Mouse (Mus musculus) frontal cortex, postnatal 14 days (tissue): ENCODE data around the gene Ocln.
"Not testable (repeated sequence)": the region's sequence is repeated elsewhere in the genome, so short reads cannot be mapped to it uniquely, and the experiment has no call there.

Source experiments
- DNase-seq, 2 experiments: peaks; one replicate each; pipeline ENCODE4 v3.0.0; 2022; ENCODE audit warnings: low spot score in 2 of 2

Ocln gene

GRCm38 (mm10) chr13:100492061-100492787, 60.3 kb downstream of the Ocln start, which contains the start of gene Gtf2h2:
Gtf2h2 (minus strand) TSS chr13:100492579.
- DNase-seq, result peak; percentile 72 to 84

- no peak for DNase-seq
These were observed 60.9 kb downstream of the Ocln start for GRCm38 (mm10) chr13:100491623-100492022.

- DNase-seq, result no peak
These were observed 62.1 kb downstream of the Ocln start for GRCm38 (mm10) chr13:100490424-100490823.

- no peak for DNase-seq
These were observed 68.9 kb downstream of the Ocln start for GRCm38 (mm10) chr13:100483610-100484009.

GRCm38 (mm10) chr13:100463527-100464222, 88.8 kb downstream of the Ocln start:
- no peak for DNase-seq

GRCm38 (mm10) chr13:100461336-100461735, 91.2 kb downstream of the Ocln start:
- DNase-seq, result no peak

GRCm38 (mm10) chr13:100452415-100453127, 99.9 kb downstream of the Ocln start, which contains the start of gene Naip1:
Naip1 (minus strand) TSS chr13:100452869.
- not testable (repeated sequence) for DNase-seq

- no peak for DNase-seq
These were observed 103.0 kb downstream of the Ocln start for GRCm38 (mm10) chr13:100449495-100449894.
